8 mouse cellular contexts compared by ENCODE assay signal in genomic region chr7:65862473-65863176, GRCm38 (mm10). TPM values are rescaled to one million over a fixed set of nuclear protein-coding genes. Genes with fewer than 3 reads are reported as not detected.
DNase-seq lines count a peak whose midpoint lies in the region; ATAC-seq lines count a peak whose summit lies in the region.

No protein-coding gene starts in this region.

- no peak overlapping the region for H3K27ac ChIP-seq in heart, embryonic 15.5 days
- H3K27ac ChIP-seq in embryonic facial prominence, embryonic 12.5 days = no peak overlapping the region
- no peak overlapping the region for H3K27ac ChIP-seq in intestine, embryonic 15.5 days
- no peak overlapping the region for H3K27ac ChIP-seq in midbrain, embryonic 14.5 days (replicated peaks; ENCODE audit: low read depth, low read length)

- no peaks in the 10 kb centered on the region for H3K36me3 ChIP-seq in heart, embryonic 15.5 days
- H3K36me3 ChIP-seq in embryonic facial prominence, embryonic 12.5 days = no peaks in the 10 kb centered on the region
- no peaks in the 10 kb centered on the region for H3K36me3 ChIP-seq in intestine, embryonic 15.5 days
- H3K36me3 ChIP-seq in midbrain, embryonic 14.5 days (ENCODE audit: control insufficient read depth, insufficient read depth, low read length) = no peaks in the 10 kb centered on the region

- DNase-seq in heart, adult 8-10 months (ENCODE audit: low spot score) = no peak
- DNase-seq in midbrain, embryonic 14.5 days = peak; percentile 27
- no peak for DNase-seq in thymus, postnatal 10 days (ENCODE audit: low spot score in 2 of 2)
- no peak for DNase-seq in cerebellum, postnatal 36 days

- H3K9me3 ChIP-seq in heart, embryonic 15.5 days (replicated peaks) = no peaks in the 10 kb centered on the region
- no peaks in the 10 kb centered on the region for H3K9me3 ChIP-seq in embryonic facial prominence, embryonic 12.5 days
- H3K9me3 ChIP-seq in intestine, embryonic 15.5 days = no peaks in the 10 kb centered on the region
- H3K9me3 ChIP-seq in midbrain, embryonic 14.5 days (ENCODE audit: control insufficient read depth, low read length) = no peaks in the 10 kb centered on the region

- H3K4me2 ChIP-seq in heart, embryonic 15.5 days = peak overlapping the region; percentile 91
- H3K4me2 ChIP-seq in embryonic facial prominence, embryonic 12.5 days (replicated peaks) = peak overlapping the region; percentile 97
- H3K4me2 ChIP-seq in intestine, embryonic 15.5 days (replicated peaks) = peak overlapping the region; percentile 98
- H3K4me2 ChIP-seq in midbrain, embryonic 14.5 days (ENCODE audit: low read length) = peak overlapping the region; percentile 97

- peaks cover 81% of the 10 kb centered on the region for H3K27me3 ChIP-seq in heart, embryonic 15.5 days
- H3K27me3 ChIP-seq in embryonic facial prominence, embryonic 12.5 days = peaks cover 53% of the 10 kb centered on the region
- peaks cover 44% of the 10 kb centered on the region for H3K27me3 ChIP-seq in intestine, embryonic 15.5 days (replicated peaks)
- H3K27me3 ChIP-seq in midbrain, embryonic 14.5 days (ENCODE audit: control insufficient read depth, insufficient read depth, low read length) = peaks cover 26% of the 10 kb centered on the region

- 0 out of 2 replicates have a peak, but pooled peaks have one; percentile 28 for ATAC-seq in heart, embryonic 15.5 days (replicated peaks; ENCODE audit: insufficient number of reproducible peaks, insufficient read depth, low FRiP score, low read depth)
- ATAC-seq in embryonic facial prominence, embryonic 12.5 days (ENCODE audit: insufficient number of reproducible peaks, insufficient read depth, low FRiP score, low TSS enrichment) = peak; percentile 37; the same call in 1 of the 2 replicates
- peak; percentile 52 for ATAC-seq in intestine, embryonic 15.5 days
- ATAC-seq in midbrain, embryonic 14.5 days (ENCODE audit: low FRiP score, low TSS enrichment) = peak; percentile 47
- no peak for ATAC-seq in granulocyte monocyte progenitor cell, adult 5-6 weeks (replicated peaks; ENCODE audit: poor library complexity, severe bottlenecking)

- H3K4me1 ChIP-seq in heart, embryonic 15.5 days (replicated peaks) = peaks cover 12% of the 10 kb centered on the region
- peaks cover 12% of the 10 kb centered on the region for H3K4me1 ChIP-seq in embryonic facial prominence, embryonic 12.5 days
- peaks cover 7% of the 10 kb centered on the region for H3K4me1 ChIP-seq in intestine, embryonic 15.5 days (replicated peaks)
- peaks cover 6% of the 10 kb centered on the region; the same call in 1 of the 2 replicates for H3K4me1 ChIP-seq in midbrain, embryonic 14.5 days (ENCODE audit: control insufficient read depth, insufficient read depth, low read length)

- H3K9ac ChIP-seq in heart, embryonic 15.5 days = peak overlapping the region; percentile 61
- H3K9ac ChIP-seq in embryonic facial prominence, embryonic 12.5 days = peak overlapping the region; percentile 56
- H3K9ac ChIP-seq in intestine, embryonic 15.5 days = peak overlapping the region; percentile 60
- H3K9ac ChIP-seq in midbrain, embryonic 14.5 days (replicated peaks; ENCODE audit: low read length) = peak overlapping the region; percentile 56

- 3% methylated on average over 60 of the region's 61 CpGs for WGBS in heart, embryonic 15.5 days
- WGBS in embryonic facial prominence, embryonic 12.5 days = 2% methylated on average over 61 of the region's 61 CpGs
- 3% methylated on average over 61 of the region's 61 CpGs for WGBS in intestine, embryonic 15.5 days
- 3% methylated on average over 56 of the region's 61 CpGs for WGBS in midbrain, embryonic 14.5 days

- H3K4me3 ChIP-seq in heart, embryonic 15.5 days = peak overlapping the region; percentile 58
- H3K4me3 ChIP-seq in embryonic facial prominence, embryonic 12.5 days = peak overlapping the region; percentile 62
- H3K4me3 ChIP-seq in intestine, embryonic 15.5 days (replicated peaks) = peak overlapping the region; percentile 60
- peak overlapping the region; percentile 55 for H3K4me3 ChIP-seq in midbrain, embryonic 14.5 days (replicated peaks; ENCODE audit: low read depth, low read length)

RNA-seq across cellular contexts. Expression of gene Pcsk6, which starts 1.1 kb away (rescaled TPM):
- 1.8 and 2.7 TPM in 2 replicates for polyA plus RNA-seq in heart, embryonic 15.5 days (2015; fragmentation: Nextera tagmentation; extraction: Ambion mirVana)
- total RNA-seq in heart, adult 8-10 months (2022) = 10 to 100 TPM; 26.1 to 36.8 (median 34.2) TPM
- polyA plus RNA-seq in embryonic facial prominence, embryonic 12.5 days (2016; fragmentation: Nextera tagmentation; extraction: Ambion mirVana) = 2.0 and 2.1 TPM in 2 replicates
- polyA plus RNA-seq in intestine, embryonic 15.5 days (2015; fragmentation: Nextera tagmentation; extraction: Ambion mirVana) = 2.6 and 2.8 TPM in 2 replicates
- polyA plus RNA-seq in midbrain, embryonic 14.5 days (2014; fragmentation: Nextera tagmentation; extraction: Ambion mirVana) = 0.92 and 1.3 TPM in 2 replicates
- total RNA-seq in granulocyte monocyte progenitor cell, adult 5-6 weeks (2014; fragmentation: Nextera tagmentation) = not detected in 2 replicates
- not detected in 2 replicates for total RNA-seq in granulocyte monocyte progenitor cell, adult 5-6 weeks (2017)
